Mouse (Mus musculus): ENCODE measurements around the gene Cyp2c23.

Gene Cyp2c23

GRCm38 (mm10) chr19:44028972-44029371, at the start of gene Cyp2c23:
TSS of gene Cyp2c23 (minus strand) at chr19:44029208.
- DNase-seq = no peak

- no peak for DNase-seq
These were observed 48.0 kb upstream of the Cyp2c23 start for GRCm38 (mm10) chr19:44077024-44077423.

- DNase-seq = no peak
These were observed 47.4 kb upstream of the Cyp2c23 start for GRCm38 (mm10) chr19:44076457-44076856.

- no peak for DNase-seq
These were observed 46.0 kb upstream of the Cyp2c23 start for GRCm38 (mm10) chr19:44074986-44075385.

- DNase-seq = no peak
These were observed 42.2 kb upstream of the Cyp2c23 start for GRCm38 (mm10) chr19:44071166-44071565.

GRCm38 (mm10) chr19:44069914-44070232, 40.9 kb upstream of the Cyp2c23 start:
- DNase-seq = no peak

- peak; percentile 90 to 97 for DNase-seq
These were observed 40.3 kb upstream of the Cyp2c23 start, which contains the start of gene Erlin1 for GRCm38 (mm10) chr19:44069121-44069913. TSS of gene Erlin1 (minus strand) at chr19:44069785.

GRCm38 (mm10) chr19:44068232-44068631, 39.2 kb upstream of the Cyp2c23 start:
- DNase-seq = no peak

- peak; percentile 44 to 63 for DNase-seq
These were observed 38.5 kb upstream of the Cyp2c23 start for GRCm38 (mm10) chr19:44067323-44068049.

- no peak for DNase-seq
These were observed 35.7 kb upstream of the Cyp2c23 start for GRCm38 (mm10) chr19:44064734-44065133.

- DNase-seq = peak; percentile 69 to 81
These were observed 34.8 kb upstream of the Cyp2c23 start for GRCm38 (mm10) chr19:44063773-44064172.

- no peak for DNase-seq
These were observed 31.2 kb upstream of the Cyp2c23 start for GRCm38 (mm10) chr19:44060226-44060625.

GRCm38 (mm10) chr19:44055173-44055826, 26.3 kb upstream of the Cyp2c23 start:
- DNase-seq = no peak

GRCm38 (mm10) chr19:44050388-44050787, 21.4 kb upstream of the Cyp2c23 start:
- no peak for DNase-seq

- peak in 1 of 2 experiments; percentile 58 for DNase-seq
These were observed 20.3 kb upstream of the Cyp2c23 start for GRCm38 (mm10) chr19:44049282-44049681.

GRCm38 (mm10) chr19:44045847-44046246, 16.8 kb upstream of the Cyp2c23 start:
- DNase-seq = no peak

GRCm38 (mm10) chr19:44042121-44042520, 13.1 kb upstream of the Cyp2c23 start:
- no peak for DNase-seq

- DNase-seq = no peak
These were observed 4.4 kb upstream of the Cyp2c23 start for GRCm38 (mm10) chr19:44033396-44033795.

- peak; percentile 34 to 76 for DNase-seq
These were observed 3.2 kb upstream of the Cyp2c23 start for GRCm38 (mm10) chr19:44032046-44032744.

- no peak for DNase-seq
These were observed 1.0 kb upstream of the Cyp2c23 start for GRCm38 (mm10) chr19:44030024-44030423.

- DNase-seq = peak; percentile 16 to 44
These were observed 2.0 kb downstream of the Cyp2c23 start for GRCm38 (mm10) chr19:44026956-44027530.

- peak; percentile 24 to 46 for DNase-seq
These were observed 4.0 kb downstream of the Cyp2c23 start for GRCm38 (mm10) chr19:44024921-44025585.
